Mouse (Mus musculus) CH12.LX (cell line): Measurements from ENCODE around the gene Hlx. TPM values are rescaled to one million over a fixed set of nuclear protein-coding genes. Genes with fewer than 3 reads are reported as not detected.

ENCODE experiments used
- DNase-seq: peaks from one replicate; pipeline ENCODE4 v3.0.0-alpha.2; 2013; ENCODE audit errors: extremely low read depth
- H3K27ac ChIP-seq: 2 replicates; pipeline ENCODE4 v1.5.1; 2012; ENCODE audit warnings: low read depth, mild to moderate bottlenecking, control low read depth, moderate library complexity; ENCODE audit not compliant: insufficient read depth
- H3K27me3 ChIP-seq: replicated peaks from 2 replicates; pipeline ENCODE3; 2012; ENCODE audit warnings: inconsistent platforms
- H3K36me3 ChIP-seq, 2 experiments: replicated peaks in 1 of 2; 2 replicates each; pipeline versions ENCODE3 to v1.6.1; 2012; ENCODE audit warnings: inconsistent platforms in 1 of 2, low read length in 1 of 2, mild to moderate bottlenecking in 1 of 2, mixed read lengths in 1 of 2, moderate library complexity in 1 of 2; ENCODE audit not compliant: control insufficient read depth in 1 of 2, insufficient read depth in 1 of 2
- H3K4me1 ChIP-seq, 2 experiments: 2 replicates each; pipeline ENCODE4 v1.6.1; 2012; ENCODE audit warnings: inconsistent platforms in 1 of 2, moderate library complexity in 1 of 2; ENCODE audit not compliant: insufficient read depth in 2 of 2, control insufficient read depth in 1 of 2
- H3K4me2 ChIP-seq: 2 replicates; pipeline ENCODE4 v1.6.1; 2012; ENCODE audit warnings: low read depth, mild to moderate bottlenecking, control low read depth; ENCODE audit not compliant: poor library complexity, insufficient read depth, severe bottlenecking
- H3K4me3 ChIP-seq, 3 experiments: fragments of 150-350 bp in 1 of 3; sonication (generic) in 1 of 3; replicated peaks in 1 of 3; 2 replicates each; pipeline versions ENCODE3 to v1.5.1; 2011 to 2012; ENCODE audit warnings: low read depth in 2 of 3, low read length in 2 of 3, mild to moderate bottlenecking in 2 of 3, moderate library complexity in 2 of 3, control low read depth in 1 of 3, improper control_type of control experiment in 1 of 3, inconsistent platforms in 1 of 3, mixed read lengths in 1 of 3; ENCODE audit not compliant: poor library complexity in 1 of 3
- H3K79me2 ChIP-seq: replicated peaks from 2 replicates; pipeline ENCODE4 v1.6.1; 2012; ENCODE audit warnings: mild to moderate bottlenecking, moderate library complexity; ENCODE audit not compliant: control insufficient read depth, poor library complexity, insufficient read depth, severe bottlenecking; ENCODE audit errors: extremely low read depth
- H3K9ac ChIP-seq: 2 replicates; pipeline ENCODE4 v1.6.1; 2012; ENCODE audit warnings: low read depth, mild to moderate bottlenecking, control low read depth, moderate library complexity; ENCODE audit not compliant: insufficient read depth
- H3K9me3 ChIP-seq: replicated peaks from 2 replicates; pipeline ENCODE3; 2012; ENCODE audit warnings: low read length, inconsistent platforms, mixed read lengths
- CTCF ChIP-seq, 2 experiments: IDR thresholded peaks in 1 of 2; conservative IDR thresholded peaks in 1 of 2; 2 replicates each; pipeline ENCODE4 v1.5.1; 2011 to 2012; ENCODE audit warnings: low read depth in 2 of 2, low read length in 2 of 2, improper control_type of control experiment in 1 of 2, inconsistent platforms in 1 of 2, mild to moderate bottlenecking in 1 of 2, moderate library complexity in 1 of 2
- E2F4 ChIP-seq: IDR thresholded peaks from 2 replicates; pipeline ENCODE4 v1.6.1; 2011; ENCODE audit warnings: low read depth, low read length, improper control_type of control experiment; ENCODE audit not compliant: insufficient replicate concordance
- ETS1 ChIP-seq: conservative IDR thresholded peaks from 2 replicates; pipeline ENCODE4 v1.6.1; 2012; ENCODE audit warnings: low read depth, mild to moderate bottlenecking, inconsistent platforms, low read length, improper control_type of control experiment, moderate library complexity
- HCFC1 ChIP-seq: IDR thresholded peaks from 2 replicates; pipeline ENCODE4 v1.6.1; 2012; ENCODE audit warnings: low read depth, mild to moderate bottlenecking, inconsistent platforms, low read length, improper control_type of control experiment
- MAFK ChIP-seq: IDR thresholded peaks from 2 replicates; pipeline ENCODE4 v1.6.1; 2011; ENCODE audit warnings: low read length, improper control_type of control experiment; ENCODE audit not compliant: insufficient replicate concordance
- MAZ ChIP-seq: IDR thresholded peaks from 2 replicates; pipeline ENCODE4 v1.6.1; 2012; ENCODE audit warnings: low read depth, mild to moderate bottlenecking, inconsistent platforms, low read length, improper control_type of control experiment, moderate library complexity
- PAX5 ChIP-seq: IDR thresholded peaks from 2 replicates; pipeline ENCODE4 v1.6.1; 2012; ENCODE audit warnings: low read length, inconsistent platforms, mixed read lengths
- POLR2AphosphoS2 ChIP-seq: IDR thresholded peaks from 2 replicates; pipeline ENCODE4 v1.6.1; 2011; ENCODE audit warnings: low read depth, low read length, improper control_type of control experiment
- TBP ChIP-seq: conservative IDR thresholded peaks from 2 replicates; pipeline ENCODE4 v1.6.1; 2011; ENCODE audit warnings: low read depth, low read length, improper control_type of control experiment
- TCF12 ChIP-seq: IDR thresholded peaks from 2 replicates; pipeline ENCODE4 v1.6.1; 2014; ENCODE audit warnings: low read depth, mild to moderate bottlenecking, inconsistent platforms, low read length, improper control_type of control experiment
- USF1 ChIP-seq: IDR thresholded peaks from 2 replicates; pipeline ENCODE4 v1.6.1; 2014; ENCODE audit warnings: low read depth, mild to moderate bottlenecking, inconsistent platforms, low read length, improper control_type of control experiment
- ZMIZ1 ChIP-seq: IDR thresholded peaks from 2 replicates; pipeline ENCODE4 v1.6.1; 2012; ENCODE audit warnings: low read depth, mild to moderate bottlenecking, inconsistent platforms, low read length, improper control_type of control experiment
- dilution Hi-C: fragments of 300-500 bp; cut with MboI; formaldehyde crosslinking; loops from 2 replicates; pipeline ENCODE4 v1.14.3; 2020; ENCODE audit warnings: low sequenced_read_pairs; ENCODE audit not compliant: extremely low pct_unique_long_range_greater_than_20kb, extremely low pct_ligation_motif_present
- in situ Hi-C: fragments of 300-500 bp; cut with MboI; formaldehyde crosslinking; loops from 3 replicates; pipeline ENCODE4 v1.14.3; 2019; ENCODE audit warnings: low sequenced_read_pairs, low pct_ligation_motif_present, low pct_unique_long_range_greater_than_20kb, mixed read lengths
- polyA plus RNA-seq: library from polyadenylated mRNA; unstranded; fragments of >175 nt; gene quantifications from 2 replicates; pipeline ENCODE4 v1.2.1, GENCODE M21; 2012; ENCODE audit warnings: low read depth; ENCODE audit not compliant: insufficient read length
- total RNA-seq, 2 experiments: library from RNA; depleted of rRNA; stranded (reverse); fragments of 300-350 nt in 1 of 2; fragments of >200 nt in 1 of 2; gene quantifications; 2 replicates each; pipeline ENCODE4 v1.2.3; 2012 to 2014

Hlx gene
- total and polyA plus RNA-seq, 3 experiments, result 0.34 to 1.1 (median 0.64) TPM

GRCm38 (mm10) chr1:184778157-184778556 lies 45.7 kb upstream of the Hlx start:
- dilution Hi-C loops (no loop called here), in situ Hi-C loops (no loop called here)
- Histone ChIP-seq H3K4me3 (no peak overlapping the region), H3K9ac (no peak overlapping the region), H3K79me2 (no peaks in the 10 kb centered on the region), H3K36me3 (no peaks in the 10 kb centered on the region), H3K4me2 (no peak overlapping the region), H3K9me3 (no peaks in the 10 kb centered on the region), H3K27me3 (no peaks in the 10 kb centered on the region), H3K27ac (no peak overlapping the region), H3K4me1 (no peaks in the 10 kb centered on the region)
- TF ChIP-seq POLR2AphosphoS2 (no peak), E2F4 (no peak), ETS1 (no peak), USF1 (no peak)
- DNase-seq, result no peak

- no peaks in the 10 kb centered on the region for H3K27me3 ChIP-seq
- no peaks in the 10 kb centered on the region for H3K36me3 ChIP-seq
- no peak overlapping the region for H3K4me3 ChIP-seq
- no peak overlapping the region for H3K4me2 ChIP-seq
- DNase-seq, result no peak
- TF ChIP-seq MAZ (no peak), CTCF (conservative IDR thresholded peaks at IDR 0.05 in 1 of 2, IDR thresholded peaks at IDR 0.05 in 1 of 2; ENCODE audit: low read depth in 2 of 2, low read length in 2 of 2) (peak; percentile 15 to 38; a peak in 2 of 4 replicates), MAFK (no peak), TCF12 (no peak), TBP (no peak), POLR2AphosphoS2 (no peak)
- TF ChIP-seq, all 38 proteins: peak for 1
- Histone ChIP-seq H3K4me1 (no peaks in the 10 kb centered on the region), H3K9ac (no peak overlapping the region), H3K27ac (no peak overlapping the region), H3K9me3 (no peaks in the 10 kb centered on the region), H3K79me2 (no peaks in the 10 kb centered on the region)
- dilution Hi-C loops (no loop called here), in situ Hi-C loops (no loop called here)
Observed at GRCm38 (mm10) chr1:184777061-184777795, 44.8 kb upstream of the Hlx start.

GRCm38 (mm10) chr1:184775289-184775688 lies 42.9 kb upstream of the Hlx start:
- no peak overlapping the region for H3K9ac ChIP-seq
- no peaks in the 10 kb centered on the region for H3K79me2 ChIP-seq
- no peaks in the 10 kb centered on the region for H3K9me3 ChIP-seq
- in situ Hi-C loops (no loop called here), dilution Hi-C loops (no loop called here)
- no peak overlapping the region for H3K4me3 ChIP-seq
- no peak overlapping the region for H3K27ac ChIP-seq
- no peak for TF ChIP-seq PAX5
- no peak for TF ChIP-seq HCFC1
- no peak for TF ChIP-seq MAFK
- no peak for TF ChIP-seq ZMIZ1
- DNase-seq, result no peak
- H3K4me1 ChIP-seq, result peaks cover 0 to 4% of the 10 kb centered on the region in 2 experiments; a peak in 1 of 4 replicates
- no peak overlapping the region for H3K4me2 ChIP-seq
- no peaks in the 10 kb centered on the region for H3K27me3 ChIP-seq
- no peaks in the 10 kb centered on the region for H3K36me3 ChIP-seq
